Mouse (Mus musculus) heart, postnatal 0 days (tissue): ENCODE results near the gene Eng. TPM values are rescaled to one million over a fixed set of nuclear protein-coding genes. Genes with fewer than 3 reads are reported as not detected.

Source experiments
- ATAC-seq: fragments of 200-750 bp; cut with Nextera tagmentation; 2 replicates; pipeline ENCODE4 v1.8.0; 2017; ENCODE audit warnings: low read depth, moderate number of reproducible peaks, moderate library complexity; ENCODE audit not compliant: insufficient read depth
- DNase-seq: peaks from one replicate; pipeline ENCODE4 v3.0.0-alpha.2; 2016; ENCODE audit warnings: low spot score
- H3K27ac ChIP-seq: fragments of 300-500 bp; sonication (generic); 2 replicates; pipeline ENCODE4 v1.5.1; 2014; ENCODE audit warnings: low read depth, mild to moderate bottlenecking
- H3K27me3 ChIP-seq: fragments of 300-500 bp; sonication (generic); 2 replicates; pipeline ENCODE4 v1.6.1; 2014; ENCODE audit warnings: low read length, mixed read lengths; ENCODE audit not compliant: control insufficient read depth, insufficient read depth
- H3K36me3 ChIP-seq: fragments of 300-500 bp; sonication (generic); replicated peaks from 2 replicates; pipeline ENCODE4 v1.6.1; 2014; ENCODE audit warnings: low read length, mixed read lengths; ENCODE audit not compliant: control insufficient read depth, insufficient read depth
- H3K4me1 ChIP-seq: fragments of 300-500 bp; sonication (generic); 2 replicates; pipeline ENCODE4 v1.6.1; 2014; ENCODE audit warnings: antibody characterized with exemption; ENCODE audit not compliant: control insufficient read depth, insufficient read depth
- H3K4me2 ChIP-seq: fragments of 300-500 bp; sonication (generic); 2 replicates; pipeline ENCODE4 v1.6.1; 2014; ENCODE audit warnings: low read depth, mild to moderate bottlenecking, low read length, moderate library complexity
- H3K4me3 ChIP-seq: fragments of 300-500 bp; sonication (generic); 2 replicates; pipeline ENCODE4 v1.5.1; 2014; ENCODE audit warnings: low read depth, low read length
- H3K9ac ChIP-seq: fragments of 300-500 bp; sonication (generic); replicated peaks from 2 replicates; pipeline ENCODE4 v1.6.1; 2014; ENCODE audit warnings: low read depth, low read length, mixed read lengths
- H3K9me3 ChIP-seq: fragments of 300-500 bp; sonication (generic); replicated peaks from 2 replicates; pipeline ENCODE4 v1.6.1; 2016; ENCODE audit warnings: low read length; ENCODE audit not compliant: control insufficient read depth
- CTCF ChIP-seq: IDR thresholded peaks from 2 replicates; pipeline ENCODE4 v1.5.1; 2016; ENCODE audit warnings: antibody characterized with exemption, control low read depth, low read depth
- EP300 ChIP-seq: IDR thresholded peaks from 2 replicates; pipeline ENCODE4 v1.6.1; 2016; ENCODE audit warnings: antibody characterized with exemption, low read depth
- WGBS: fragments of 180-500 bp; shearing (Covaris S2); extraction: QIAGEN DNeasy Blood & Tissue Kit; methylation state at CpG from one replicate; pipeline ENCODE4 v1.1.7; 2014; 5-methylcytosine and 5-hydroxymethylcytosine counted together
- polyA plus RNA-seq: library from polyadenylated mRNA; unstranded; fragments of >200 nt; fragmentation: Nextera tagmentation; extraction: Ambion mirVana; gene quantifications from 2 replicates; pipeline ENCODE4 v1.2.1, GENCODE M21; 2015
- total RNA-seq: library from RNA; depleted of rRNA; stranded (reverse); fragments of >200 nt; gene quantifications from 2 replicates; pipeline ENCODE4 v1.2.3, GENCODE M21; 2014; ENCODE audit warnings: low replicate concordance

The Eng gene
- total and polyA plus RNA-seq, 2 experiments from 2014 or later, result 123 to 137 TPM

DNA sequence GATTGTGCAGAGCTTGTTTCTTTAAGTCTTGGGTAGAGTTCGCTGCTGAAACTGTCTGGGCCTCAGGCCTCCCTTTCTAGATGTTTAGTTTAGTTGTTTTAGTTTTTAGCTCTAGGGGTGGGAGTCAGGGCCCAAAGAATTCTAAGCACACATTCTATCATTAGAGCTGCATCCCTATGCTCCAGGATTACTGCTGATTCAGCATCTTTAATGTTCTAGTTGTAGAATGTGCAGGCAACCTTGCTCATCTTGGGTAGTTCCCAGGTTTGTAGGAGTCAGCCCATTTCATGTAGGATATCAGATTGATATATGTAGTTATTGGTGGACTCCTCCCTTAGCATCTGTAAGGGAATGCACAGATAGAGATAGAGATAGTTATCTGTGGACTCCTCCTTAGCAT lies 29.3 kb upstream of the Eng start:
- no peak for TF ChIP-seq CTCF
- TF ChIP-seq EP300, result no peak
- H3K36me3 ChIP-seq, result peaks cover 52% of the 10 kb centered on the region
- 100% methylated on average over 1 of the region's 1 CpGs for WGBS
- peaks cover 25% of the 10 kb centered on the region for H3K4me1 ChIP-seq
- H3K27ac ChIP-seq, result no peak overlapping the region
- no peak overlapping the region for H3K4me3 ChIP-seq
- H3K27me3 ChIP-seq, result no peaks in the 10 kb centered on the region
- no peak for ATAC-seq
- no peak overlapping the region for H3K4me2 ChIP-seq
- H3K9ac ChIP-seq, result no peak overlapping the region
- DNase-seq, result no peak
- H3K9me3 ChIP-seq, result no peaks in the 10 kb centered on the region

DNA sequence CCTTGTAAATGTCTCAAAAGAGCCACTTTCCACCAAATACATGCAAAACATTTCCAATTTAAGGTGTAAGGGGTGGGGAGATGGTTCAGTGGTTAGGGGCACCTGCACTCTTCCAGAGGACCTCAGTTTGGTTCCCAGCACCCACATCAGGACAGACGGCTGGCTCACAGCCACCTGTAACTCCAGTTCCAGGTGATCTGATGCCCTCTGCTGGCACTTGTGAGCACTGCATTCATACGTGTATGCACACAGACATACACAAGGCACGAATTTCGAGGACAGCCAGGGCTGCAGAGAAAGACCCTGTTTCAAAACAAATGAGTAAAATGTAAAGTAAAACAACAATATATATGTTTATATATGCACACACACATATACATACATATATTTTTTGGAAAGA lies 28.8 kb upstream of the Eng start:
- H3K4me1 ChIP-seq, result peaks cover 28% of the 10 kb centered on the region
- DNase-seq (no peak), ATAC-seq (no peak)
- no peak overlapping the region for H3K9ac ChIP-seq
- H3K9me3 ChIP-seq, result no peaks in the 10 kb centered on the region
- no peak overlapping the region for H3K4me2 ChIP-seq
- no peak overlapping the region for H3K27ac ChIP-seq
- 95% methylated on average over 4 of the region's 4 CpGs for WGBS
- H3K4me3 ChIP-seq, result no peak overlapping the region
- TF ChIP-seq CTCF (peak; percentile 36), EP300 (no peak)
- no peaks in the 10 kb centered on the region for H3K27me3 ChIP-seq
- H3K36me3 ChIP-seq, result peaks cover 52% of the 10 kb centered on the region

DNA sequence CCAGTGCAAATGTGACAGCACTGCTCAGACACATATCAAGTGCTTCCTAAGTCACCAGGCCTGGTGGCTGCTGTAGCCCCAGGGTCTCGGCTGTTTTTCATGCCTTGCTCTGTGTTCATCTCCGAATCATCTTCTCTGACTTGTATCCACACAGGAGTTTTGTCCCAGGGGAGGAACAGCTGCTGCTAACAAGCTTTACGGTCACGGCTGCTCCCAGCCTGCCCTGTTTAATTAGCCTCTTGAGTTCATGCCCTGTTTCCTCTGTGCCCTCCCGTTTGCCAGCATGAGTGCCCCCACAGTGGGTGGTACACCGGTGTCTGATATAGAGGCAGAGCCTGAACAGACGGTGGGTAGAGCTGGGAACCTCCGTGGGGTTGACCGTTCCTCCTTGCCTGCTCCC lies 28.3 kb upstream of the Eng start:
- no peak for DNase-seq
- no peak overlapping the region for H3K4me2 ChIP-seq
- no peaks in the 10 kb centered on the region for H3K9me3 ChIP-seq
- H3K27me3 ChIP-seq, result no peaks in the 10 kb centered on the region
- TF ChIP-seq CTCF (no peak), EP300 (no peak)
- no peak for ATAC-seq
- H3K27ac ChIP-seq, result no peak overlapping the region
- no peak overlapping the region for H3K9ac ChIP-seq
- no peak overlapping the region for H3K4me3 ChIP-seq
- peaks cover 51% of the 10 kb centered on the region for H3K36me3 ChIP-seq
- H3K4me1 ChIP-seq, result peaks cover 32% of the 10 kb centered on the region
- 82% methylated on average over 9 of the region's 9 CpGs for WGBS

DNA sequence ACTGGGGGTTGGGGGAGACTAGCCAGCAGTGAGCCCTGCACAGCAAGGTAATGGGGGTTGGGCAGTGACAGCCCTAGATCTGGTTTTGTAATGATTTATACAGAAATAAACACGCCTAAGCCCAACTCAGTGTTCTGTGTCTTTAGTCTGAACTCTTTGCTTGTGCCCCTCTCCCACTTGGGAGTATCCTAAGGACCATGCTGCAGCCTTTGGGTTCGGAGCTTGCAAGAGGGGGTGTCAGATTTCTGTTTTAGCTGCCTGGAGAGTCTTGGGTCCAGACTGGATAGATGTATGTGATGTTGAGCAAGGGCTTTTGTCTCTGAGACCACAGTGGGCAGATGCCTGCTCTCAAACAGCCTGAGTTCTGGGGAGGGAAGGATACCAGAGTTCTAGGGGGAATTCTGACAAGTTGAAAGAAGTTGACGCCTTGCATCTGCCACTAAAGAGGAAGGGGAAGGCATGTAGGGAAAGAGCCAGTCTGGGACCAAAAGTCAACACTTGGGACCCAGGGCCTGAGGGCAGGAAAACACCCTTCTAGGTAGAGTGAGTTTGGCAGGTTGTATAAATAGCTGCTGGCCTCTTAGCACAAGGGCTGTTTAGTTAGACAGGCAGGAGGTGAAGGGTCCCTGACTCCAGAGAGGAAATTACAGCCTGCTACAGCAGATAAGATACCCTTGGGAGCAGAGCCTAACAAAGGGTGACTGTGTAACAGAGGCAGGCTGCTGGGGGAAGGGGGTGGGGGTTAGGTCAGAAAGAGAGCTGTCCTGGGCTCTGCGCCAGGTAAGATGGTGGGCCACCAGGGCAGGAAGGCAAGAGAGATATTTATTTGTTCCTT lies 25.5 kb upstream of the Eng start:
- H3K4me3 ChIP-seq, result no peak overlapping the region
- WGBS, result 11% methylated on average over 4 of the region's 4 CpGs
- H3K9me3 ChIP-seq, result no peaks in the 10 kb centered on the region
- H3K36me3 ChIP-seq, result peaks cover 25% of the 10 kb centered on the region; the same call in 1 of the 2 replicates
- H3K4me2 ChIP-seq, result peak overlapping the region; percentile 36
- H3K9ac ChIP-seq, result peak overlapping the region; percentile 35
- H3K27me3 ChIP-seq, result no peaks in the 10 kb centered on the region
- TF ChIP-seq EP300, result peak; percentile 99
- no peak for TF ChIP-seq CTCF
- peak overlapping the region; percentile 94 for H3K27ac ChIP-seq
- H3K4me1 ChIP-seq, result peaks cover 42% of the 10 kb centered on the region
- DNase-seq (peak; percentile 98), ATAC-seq (peak; percentile 80)

DNA sequence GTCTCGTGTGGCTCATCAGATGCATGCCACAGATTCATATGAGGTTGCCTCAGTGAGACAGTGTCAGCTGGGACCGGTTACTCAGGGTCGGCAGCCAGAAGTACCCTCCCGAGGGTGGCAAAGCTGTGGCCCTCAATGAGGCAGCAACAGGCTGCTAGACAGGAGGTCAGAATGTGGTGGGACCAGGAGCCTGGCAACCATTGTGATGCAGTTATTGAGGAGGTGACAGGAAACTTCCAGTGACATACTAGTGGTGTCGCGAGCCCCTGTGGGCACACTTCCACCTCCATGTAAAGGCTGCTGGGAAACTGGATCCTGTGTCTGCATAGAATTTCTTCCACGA lies 24.9 kb upstream of the Eng start, which contains the start of gene Ak1:
Gene Ak1, plus strand, starts transcription at position 242 of the 343 bp plus-strand sequence.
- H3K9me3 ChIP-seq, result no peaks in the 10 kb centered on the region
- TF ChIP-seq EP300 (peak; percentile 24; the same call in 1 of the 2 replicates), CTCF (no peak)
- peak within 1 kb of the TSS; percentile 94 for H3K27ac ChIP-seq
- peaks cover 25% of the 10 kb centered on the region; the same call in 1 of the 2 replicates for H3K36me3 ChIP-seq
- peaks cover 42% of the 10 kb centered on the region for H3K4me1 ChIP-seq
- no peaks in the 10 kb centered on the region for H3K27me3 ChIP-seq
- DNase-seq, result no peak
- ATAC-seq, result no peak; the same call in 1 of the 2 replicates
- H3K4me2 ChIP-seq, result peak within 1 kb of the TSS; percentile 36
- WGBS, result 9% methylated on average over 7 of the region's 7 CpGs
- no peak within 1 kb of the TSS for H3K4me3 ChIP-seq
- H3K9ac ChIP-seq, result peak within 1 kb of the TSS; percentile 35
